Mouse (Mus musculus) mature B cell (primary cell): ENCODE measurements around the gene Clpsl2.

Experiments used
- in situ Hi-C: fragments of 300-500 bp; cut with MboI; formaldehyde crosslinking; loops from 2 replicates; pipeline ENCODE4 v1.14.3; 2019

Clpsl2 gene

DNA sequence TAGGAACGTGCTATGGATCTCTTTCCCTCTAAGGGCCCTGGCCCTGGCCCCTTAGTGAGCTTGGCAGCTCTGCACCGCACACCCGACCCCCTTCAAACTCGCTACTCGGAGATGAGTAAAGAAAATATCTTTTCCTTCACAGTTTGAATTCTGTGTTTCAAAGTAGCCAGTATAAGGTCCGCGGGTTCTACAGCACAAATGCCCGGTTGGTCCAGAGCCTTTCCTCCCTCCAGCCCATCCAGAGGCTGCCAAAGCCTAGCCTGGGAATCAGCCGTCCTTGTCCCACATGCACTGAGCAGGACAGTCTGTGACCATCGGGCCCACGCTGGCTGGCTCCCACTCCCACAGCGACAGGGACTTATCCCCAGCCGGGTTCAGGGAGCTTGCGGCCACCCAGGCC, at the start of gene Clpsl2:
Gene Clpsl2, plus strand, starts transcription at position 301 of the 400 bp plus-strand sequence.
- in situ Hi-C loops: loop anchor here (25.0 kb wide), 1 partner anchor 162 kb away; no protein-coding TSS in a partner anchor

DNA sequence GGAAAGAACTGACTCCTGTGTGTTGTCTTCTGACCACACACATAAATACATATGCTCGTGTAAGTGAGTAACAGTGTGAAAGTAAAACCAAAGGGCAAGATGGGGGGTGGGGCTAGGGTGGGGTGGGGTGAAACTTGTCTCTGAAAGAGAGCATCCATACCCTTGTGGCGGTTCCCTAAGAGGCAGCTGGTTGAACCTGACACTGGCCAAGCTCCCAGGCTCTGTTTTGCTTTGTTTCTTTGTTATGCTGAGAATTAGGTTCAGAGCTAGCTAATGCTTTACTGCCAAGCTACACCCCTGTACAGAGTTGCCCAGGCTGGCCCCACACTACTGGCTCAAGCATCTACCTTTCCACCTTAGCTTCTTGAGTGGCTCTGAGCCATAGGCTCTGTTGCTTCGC, 48.7 kb upstream of the Clpsl2 start:
- in situ Hi-C loops: no loop called here

GRCm38 (mm10) chr17:28502196-28502821, 46.9 kb upstream of the Clpsl2 start:
- in situ Hi-C loops: no loop called here

DNA sequence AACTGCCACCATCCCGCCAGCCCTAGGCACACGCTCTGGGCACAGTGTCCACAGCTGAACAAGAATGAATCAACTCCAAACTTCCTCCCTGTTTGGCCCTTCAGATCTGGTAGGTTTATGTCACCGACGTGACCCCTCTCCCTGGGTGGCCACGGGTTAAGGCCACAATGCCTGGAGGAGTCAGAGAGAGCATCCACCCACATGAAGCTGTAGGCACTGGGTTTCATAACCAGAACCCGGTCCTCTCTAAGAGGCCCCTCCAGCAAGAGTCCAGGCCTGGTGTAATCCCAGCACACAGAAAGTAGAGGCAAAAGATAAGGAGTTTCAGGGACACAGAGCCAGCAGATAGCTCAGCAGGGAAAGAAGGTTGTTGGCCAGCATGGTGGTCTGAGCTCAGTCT, 45.0 kb upstream of the Clpsl2 start:
- in situ Hi-C loops: no loop called here

- in situ Hi-C loops: no loop called here
Measured at GRCm38 (mm10) chr17:28505591-28505990, 43.6 kb upstream of the Clpsl2 start.

DNA sequence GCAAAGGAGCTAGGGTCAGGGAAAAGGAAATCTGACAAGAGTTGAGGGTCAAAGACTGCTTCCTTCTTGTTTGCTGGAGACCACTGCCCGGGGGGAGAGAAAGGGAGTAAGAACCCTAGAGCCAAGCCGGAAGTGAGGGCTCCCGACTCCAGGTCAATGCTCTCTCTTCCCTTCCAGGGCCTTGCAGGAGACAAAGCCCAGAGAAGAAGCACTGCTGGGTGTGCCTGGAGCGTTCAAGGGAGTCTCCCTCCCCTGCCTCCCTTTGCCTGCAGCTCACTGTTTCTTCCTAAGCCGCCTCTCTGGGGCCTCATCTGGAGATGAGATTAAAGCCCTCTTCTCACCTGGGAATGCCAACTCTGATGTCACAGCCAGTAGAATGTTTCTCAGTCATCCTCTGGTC, 42.3 kb upstream of the Clpsl2 start:
- in situ Hi-C loops: no loop called here

DNA sequence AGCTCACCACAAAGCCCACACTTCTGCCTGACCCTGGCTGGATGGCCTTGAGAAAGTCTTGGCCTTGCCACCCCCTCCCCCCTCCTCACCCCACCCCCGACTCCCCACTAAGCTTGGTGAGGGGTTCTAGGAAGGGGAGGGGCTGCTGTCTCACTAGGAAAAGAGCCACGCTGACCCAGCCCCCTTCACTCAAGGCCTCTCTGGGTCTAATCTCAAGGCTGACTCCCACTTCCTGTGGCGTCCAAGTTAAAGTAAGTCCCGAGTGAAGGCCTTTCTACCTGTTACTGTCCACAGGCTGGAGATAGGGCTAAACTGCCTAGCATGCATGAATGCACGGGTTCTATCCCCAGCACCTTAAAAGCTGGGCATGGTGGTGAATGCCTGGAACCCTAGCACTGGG, 41.7 kb upstream of the Clpsl2 start:
- in situ Hi-C loops: no loop called here

- in situ Hi-C loops: no loop called here
Measured at GRCm38 (mm10) chr17:28510445-28511342, 38.5 kb upstream of the Clpsl2 start.

DNA sequence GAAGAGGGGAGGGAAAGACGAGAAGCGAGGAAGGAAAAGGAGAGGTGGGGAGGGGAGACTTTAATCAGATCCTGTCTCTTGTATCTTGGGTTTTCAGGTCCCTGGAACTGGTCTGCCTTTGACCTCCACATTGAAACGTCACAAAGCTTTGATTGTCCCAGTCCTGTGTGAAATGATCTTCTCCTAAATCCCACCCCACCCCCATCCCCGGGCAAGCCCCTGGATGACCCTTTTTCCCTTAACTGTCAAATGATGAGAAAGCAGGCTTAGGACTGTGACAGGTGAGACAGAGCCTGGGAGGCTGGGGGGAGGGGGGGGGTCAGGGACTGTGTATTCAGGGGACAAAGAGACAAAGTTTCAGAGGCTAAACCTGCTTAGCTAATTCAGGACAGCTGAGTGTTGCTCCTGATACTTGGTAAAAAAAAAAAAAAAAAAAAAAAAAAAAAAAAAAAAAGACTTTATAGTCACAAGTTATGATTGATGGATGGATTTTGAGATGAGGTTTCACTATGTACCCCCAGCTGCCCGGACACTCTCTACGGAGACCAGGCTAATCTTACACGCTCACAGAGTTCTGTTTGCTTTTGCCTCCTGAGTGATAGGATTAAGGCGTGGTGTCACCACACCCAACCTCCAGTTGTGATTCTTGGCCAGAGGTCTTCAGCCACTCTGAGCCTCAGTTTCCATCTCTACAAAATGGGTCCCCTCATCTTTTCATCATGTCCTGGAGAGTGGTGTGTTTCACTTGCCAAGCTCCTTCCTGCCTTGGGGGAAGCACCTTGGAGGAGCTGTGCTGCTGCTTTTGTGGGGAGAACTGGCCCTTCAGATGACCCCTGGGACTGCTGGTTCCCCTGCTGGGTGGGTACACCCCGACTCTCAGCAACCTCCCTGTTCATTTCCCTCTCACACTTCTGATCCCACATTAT, 37.3 kb upstream of the Clpsl2 start:
- in situ Hi-C loops: no loop called here

- in situ Hi-C loops: no loop called here
Measured at GRCm38 (mm10) chr17:28512696-28513095, 36.5 kb upstream of the Clpsl2 start.

- in situ Hi-C loops: no loop called here
Measured at GRCm38 (mm10) chr17:28513337-28513736, 35.9 kb upstream of the Clpsl2 start.

DNA sequence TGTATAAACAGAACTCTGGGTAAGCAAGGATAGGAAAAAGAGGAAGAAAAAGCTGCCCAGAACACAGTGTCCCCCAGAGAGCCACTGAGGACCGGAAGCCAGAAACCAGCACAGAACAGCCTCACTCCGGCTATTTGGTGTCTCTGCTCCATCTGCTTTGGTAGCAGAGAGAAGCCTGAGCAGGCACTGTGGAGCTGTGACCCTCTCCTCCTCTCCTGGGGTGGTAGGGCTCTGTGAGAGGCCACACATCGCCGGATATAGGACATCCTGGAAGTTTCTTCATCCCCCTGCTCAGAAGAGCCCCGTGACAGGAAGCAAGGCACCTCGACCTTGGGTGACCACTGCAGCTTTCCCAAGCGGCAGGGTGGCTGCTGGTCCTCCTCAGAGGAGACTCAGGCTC, 35.4 kb upstream of the Clpsl2 start:
- in situ Hi-C loops: no loop called here

- in situ Hi-C loops: no loop called here
Measured at GRCm38 (mm10) chr17:28514555-28514954, 34.7 kb upstream of the Clpsl2 start.

DNA sequence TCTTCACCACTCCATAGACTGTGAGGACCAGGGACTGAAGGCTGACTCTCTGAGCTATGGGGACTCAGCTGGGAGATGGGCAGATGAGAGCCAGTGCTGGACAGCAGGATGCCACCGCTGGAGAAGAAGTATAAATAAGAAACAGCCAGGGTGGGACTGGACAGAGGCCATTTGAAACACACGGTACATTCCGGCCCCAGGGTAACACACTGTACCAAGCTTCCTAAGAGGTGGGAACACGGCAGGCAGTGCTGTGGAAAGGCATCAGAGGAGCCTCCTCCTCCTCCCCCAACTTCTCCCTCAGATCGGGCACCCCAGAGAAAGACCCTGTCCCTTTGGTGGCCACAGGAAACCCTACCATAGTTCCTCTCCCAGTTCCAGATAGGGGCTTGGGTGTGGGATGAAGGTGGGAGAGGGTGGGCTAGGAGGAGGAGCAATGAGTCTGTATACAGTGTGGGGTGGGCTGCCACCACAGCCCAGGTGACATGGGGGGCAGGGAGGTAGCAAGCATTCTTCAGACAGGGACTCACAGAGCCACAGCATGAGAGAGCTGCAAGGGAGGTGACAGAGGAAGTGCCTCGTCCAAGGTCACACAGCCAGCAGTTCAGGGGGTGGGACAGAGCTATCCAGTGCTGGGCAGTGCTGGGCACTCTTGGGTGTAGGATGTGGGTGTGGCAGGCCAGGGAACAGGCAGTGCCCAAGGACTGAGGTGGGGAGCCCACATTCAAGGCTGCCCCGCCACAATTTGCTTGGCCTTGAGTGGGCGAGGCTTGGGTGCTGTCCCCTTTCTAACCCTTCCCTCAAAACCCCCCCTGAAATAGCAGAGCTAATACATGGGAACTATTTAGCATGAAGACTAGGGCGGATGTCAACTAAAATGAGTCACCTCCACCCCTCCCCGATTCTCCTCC, 33.5 kb upstream of the Clpsl2 start:
- in situ Hi-C loops: no loop called here

GRCm38 (mm10) chr17:28516881-28517280, 32.3 kb upstream of the Clpsl2 start:
- in situ Hi-C loops: no loop called here

- in situ Hi-C loops: no loop called here
Measured at GRCm38 (mm10) chr17:28517441-28517955, 31.7 kb upstream of the Clpsl2 start, which contains the start of gene Fkbp5. TSS of gene Fkbp5 (minus strand) at chr17:28517527.

DNA sequence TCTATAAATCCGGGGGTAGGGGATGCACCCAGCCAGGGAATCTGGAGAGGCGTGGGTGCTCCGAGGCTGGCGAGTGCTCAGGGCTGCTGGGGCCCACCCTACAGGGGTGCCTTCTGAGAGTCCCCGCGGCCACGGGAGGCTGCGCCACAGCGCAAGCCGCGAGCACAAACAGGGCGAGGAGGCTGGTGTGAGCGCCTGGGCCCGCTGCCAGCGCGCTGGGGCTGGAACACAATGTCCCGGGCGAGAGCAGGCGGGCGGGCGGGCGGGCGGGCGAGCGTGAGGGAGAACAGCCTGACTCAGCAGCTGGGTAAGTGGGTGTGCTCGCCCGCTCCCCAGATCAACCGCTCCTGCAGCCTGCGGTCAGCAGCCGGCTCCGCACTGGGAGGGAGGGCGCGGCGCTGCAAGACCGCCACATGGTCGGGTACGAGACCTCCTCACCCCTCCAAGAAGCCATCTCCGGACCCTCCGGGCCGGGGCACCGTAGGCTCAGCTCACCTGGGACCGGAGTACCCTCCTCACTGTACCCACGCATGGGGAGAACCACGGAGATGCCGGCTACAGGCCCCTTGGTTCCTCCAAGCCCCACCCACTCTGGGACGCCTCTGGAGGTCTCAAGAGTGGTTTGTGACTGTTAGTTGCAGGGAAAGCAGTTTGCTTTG, 31.1 kb upstream of the Clpsl2 start:
- in situ Hi-C loops: no loop called here

- in situ Hi-C loops: no loop called here
Measured at GRCm38 (mm10) chr17:28518615-28519071, 30.6 kb upstream of the Clpsl2 start.

GRCm38 (mm10) chr17:28519827-28520226, 29.4 kb upstream of the Clpsl2 start:
- in situ Hi-C loops: loop anchor here (5.0 kb wide), 1 partner anchor 38 kb away; no protein-coding TSS in a partner anchor

DNA sequence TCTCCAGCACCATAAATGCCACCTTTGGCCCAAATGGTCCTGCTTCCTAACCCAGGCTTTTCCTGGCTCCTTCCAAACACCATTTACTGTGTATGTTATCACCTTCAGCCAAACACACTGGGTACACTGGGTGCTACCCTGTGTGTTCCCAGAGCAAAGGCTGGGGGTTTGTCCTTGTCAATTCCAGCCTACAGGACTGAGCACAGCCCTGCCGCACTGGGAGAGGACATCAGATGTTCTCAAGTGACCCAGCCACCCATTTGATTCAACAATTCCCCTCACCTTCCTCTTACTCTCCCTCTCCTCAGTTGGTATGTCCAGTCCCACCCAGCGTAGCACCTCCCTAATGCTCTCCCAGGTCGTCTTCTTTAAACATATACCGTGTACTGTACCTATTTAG, 28.6 kb upstream of the Clpsl2 start:
- in situ Hi-C loops: loop anchor here (5.0 kb wide), 1 partner anchor 38 kb away; no protein-coding TSS in a partner anchor
